8 mouse cellular contexts compared by ENCODE assay signal in the genomic region with DNA sequence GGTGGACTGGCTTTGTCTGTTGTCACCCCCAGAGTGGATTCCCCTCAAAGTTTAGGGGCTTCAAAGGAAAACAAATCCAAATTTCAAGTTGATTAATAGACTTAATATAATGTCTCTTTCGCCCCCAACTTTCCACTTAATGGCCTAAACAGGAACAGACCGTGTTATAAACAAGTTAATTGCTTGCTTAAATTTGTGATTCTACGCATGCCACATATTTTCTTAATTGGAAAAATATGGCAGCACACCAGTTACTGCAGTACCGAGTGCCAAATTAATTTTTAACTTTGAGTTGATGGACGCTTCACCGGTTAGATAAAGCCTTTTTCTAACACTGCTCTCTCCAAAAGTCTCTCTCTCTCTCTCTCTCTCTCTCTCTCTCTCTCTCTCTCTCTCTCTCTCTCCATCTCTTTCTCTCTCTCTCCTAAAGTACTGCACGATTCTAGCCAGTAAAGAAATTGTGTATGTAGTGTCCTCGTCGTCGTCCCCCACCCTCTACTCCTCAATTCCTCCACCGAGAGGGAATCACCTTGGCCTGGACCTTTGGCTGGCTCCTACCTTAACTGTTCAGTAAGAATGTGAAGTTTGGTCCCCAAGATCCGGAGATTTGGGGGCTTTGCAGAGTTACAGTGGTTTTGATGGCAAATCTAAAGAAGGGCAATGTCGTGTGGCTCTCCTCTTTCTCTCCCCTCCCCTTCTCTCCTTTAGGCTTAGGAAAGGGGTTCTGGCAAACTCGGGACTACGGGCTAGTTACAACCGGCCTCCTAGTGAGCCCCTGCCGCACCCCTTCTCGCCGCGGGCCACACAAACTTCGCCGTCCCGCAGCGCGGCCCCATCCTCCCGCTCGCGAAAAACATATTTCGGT. TPM values are rescaled to one million over a fixed set of nuclear protein-coding genes. Genes with fewer than 3 reads are reported as not detected.
DNase-seq lines count a peak whose midpoint lies in the region; ATAC-seq lines count a peak whose summit lies in the region.

No protein-coding gene starts in this region.

- peak; percentile 85 for DNase-seq in heart, adult 11 months
- no peak for DNase-seq in heart, adult 9 months (ENCODE audit: low spot score in 2 of 2)
- DNase-seq in embryo, embryonic 10 days (ENCODE audit: low spot score) = peak; percentile 27
- no peak for DNase-seq in hindbrain, embryonic 14.5 days (ENCODE audit: low spot score)
- peak; percentile 43 for DNase-seq in midbrain, embryonic 14.5 days
- DNase-seq in ovary, adult 18-20 months (ENCODE audit: low spot score) = no peak
- DNase-seq in layer of hippocampus, adult 9-10 months (ENCODE audit: low spot score) = no peak
- no peak for DNase-seq in adrenal gland, adult 2 months

- no peaks in the 10 kb centered on the region for H3K36me3 ChIP-seq in hindbrain, embryonic 14.5 days (replicated peaks; ENCODE audit: control insufficient read depth, insufficient read depth)
- no peaks in the 10 kb centered on the region for H3K36me3 ChIP-seq in midbrain, embryonic 14.5 days (ENCODE audit: control insufficient read depth, insufficient read depth, low read length)

- no peaks in the 10 kb centered on the region for H3K9me3 ChIP-seq in hindbrain, embryonic 14.5 days (ENCODE audit: control insufficient read depth, low read length)
- no peaks in the 10 kb centered on the region for H3K9me3 ChIP-seq in midbrain, embryonic 14.5 days (ENCODE audit: control insufficient read depth, low read length)

- peak overlapping the region; percentile 55 for H3K9ac ChIP-seq in hindbrain, embryonic 14.5 days
- peak overlapping the region; percentile 73 for H3K9ac ChIP-seq in midbrain, embryonic 14.5 days (replicated peaks; ENCODE audit: low read length)

- H3K27ac ChIP-seq in hindbrain, embryonic 14.5 days = peak overlapping the region; percentile 80
- peak overlapping the region; percentile 91 for H3K27ac ChIP-seq in midbrain, embryonic 14.5 days (replicated peaks; ENCODE audit: low read depth, low read length)

- H3K4me3 ChIP-seq in hindbrain, embryonic 14.5 days (replicated peaks; ENCODE audit: low read length) = peak overlapping the region; percentile 39
- peak overlapping the region; percentile 54 for H3K4me3 ChIP-seq in midbrain, embryonic 14.5 days (replicated peaks; ENCODE audit: low read depth, low read length)

- peaks cover 80% of the 10 kb centered on the region for H3K27me3 ChIP-seq in hindbrain, embryonic 14.5 days (ENCODE audit: control insufficient read depth, insufficient read depth, low read length)
- H3K27me3 ChIP-seq in midbrain, embryonic 14.5 days (ENCODE audit: control insufficient read depth, insufficient read depth, low read length) = peaks cover 37% of the 10 kb centered on the region

- ATAC-seq in hindbrain, embryonic 14.5 days (ENCODE audit: low FRiP score) = no peak
- ATAC-seq in midbrain, embryonic 14.5 days (ENCODE audit: low FRiP score, low TSS enrichment) = no peak

- WGBS in hindbrain, embryonic 14.5 days = 2% methylated on average over 29 of the region's 29 CpGs
- WGBS in midbrain, embryonic 14.5 days = 1% methylated on average over 29 of the region's 29 CpGs

- peak overlapping the region; percentile 54 for H3K4me2 ChIP-seq in hindbrain, embryonic 14.5 days (replicated peaks)
- peak overlapping the region; percentile 43 for H3K4me2 ChIP-seq in midbrain, embryonic 14.5 days (ENCODE audit: low read length)

- peaks cover 6% of the 10 kb centered on the region; the same call in 1 of the 2 replicates for H3K4me1 ChIP-seq in hindbrain, embryonic 14.5 days (replicated peaks; ENCODE audit: control insufficient read depth, insufficient read depth, low read length)
- peaks cover 8% of the 10 kb centered on the region; the same call in 1 of the 2 replicates for H3K4me1 ChIP-seq in midbrain, embryonic 14.5 days (ENCODE audit: control insufficient read depth, insufficient read depth, low read length)

RNA-seq across cellular contexts. Expression of a gene that starts 0.8 kb away (rescaled TPM):
- 32.7 and 34.8 TPM in 2 replicates for polyA plus RNA-seq in hindbrain, embryonic 14.5 days (2014; fragmentation: Nextera tagmentation; extraction: Ambion mirVana)
- polyA plus RNA-seq in midbrain, embryonic 14.5 days (2014; fragmentation: Nextera tagmentation; extraction: Ambion mirVana) = 42.2 and 50.9 TPM in 2 replicates
- total RNA-seq in adrenal gland, adult 2 months (2021) = 10 to 100 TPM; 32.0 to 33.8 TPM
- polyA plus RNA-seq in adrenal gland, adult 2 months (2012; rRNA removed) = 1.5 and 2.2 TPM in 2 replicates

RNA-seq across cellular contexts. Expression of a gene that starts 1.2 kb away (rescaled TPM):
- polyA plus RNA-seq in hindbrain, embryonic 14.5 days (2014; fragmentation: Nextera tagmentation; extraction: Ambion mirVana) = 26.3 and 27.5 TPM in 2 replicates
- 61.8 and 74.7 TPM in 2 replicates for polyA plus RNA-seq in midbrain, embryonic 14.5 days (2014; fragmentation: Nextera tagmentation; extraction: Ambion mirVana)
- 1 to 10 TPM; 1.3 to 1.7 TPM for total RNA-seq in adrenal gland, adult 2 months (2021)
- polyA plus RNA-seq in adrenal gland, adult 2 months (2012; rRNA removed) = 1.2 and 2.9 TPM in 2 replicates

Comparison
In these comparisons a context has a peak if more than half of its experiments do, and no peak if none do; other contexts are left out.
1. DNase-seq: peak in heart, adult 11 months (single experiment), embryo, embryonic 10 days (single experiment) and midbrain, embryonic 14.5 days (single experiment); none in heart, adult 9 months (0 of 2), hindbrain, embryonic 14.5 days (single experiment), ovary, adult 18-20 months (single experiment), layer of hippocampus, adult 9-10 months (single experiment) and adrenal gland, adult 2 months (single experiment).
2. RNA of a gene that starts 0.8 kb away (polyA plus RNA-seq): 42.2 to 50.9 TPM in midbrain, embryonic 14.5 days and 32.7 to 34.8 TPM in hindbrain, embryonic 14.5 days; 1.5 to 2.2 TPM in adrenal gland, adult 2 months; every median in the first group is over 10 times any median in the second.